Mouse (Mus musculus) heart, adult 2 months (tissue): ENCODE data around the gene Spcs3.

Source experiments
- CTCF ChIP-seq: fragments of 200-600 bp; IDR thresholded peaks from 2 replicates; pipeline ENCODE4 v1.8.1; 2022; ENCODE audit warnings: antibody characterized with exemption, mild to moderate bottlenecking, moderate library complexity
- EP300 ChIP-seq: fragments of 200-500 bp; IDR thresholded peaks from 2 replicates; pipeline ENCODE4 v1.6.1; 2011; ENCODE audit warnings: low read depth, low read length, control low read depth; ENCODE audit not compliant: insufficient read depth
- POLR2A ChIP-seq: fragments of 200-500 bp; IDR thresholded peaks from 2 replicates; pipeline ENCODE4 v1.6.1; 2011; ENCODE audit warnings: mild to moderate bottlenecking, low read depth, low read length, control low read depth; ENCODE audit not compliant: insufficient read depth

DNA sequence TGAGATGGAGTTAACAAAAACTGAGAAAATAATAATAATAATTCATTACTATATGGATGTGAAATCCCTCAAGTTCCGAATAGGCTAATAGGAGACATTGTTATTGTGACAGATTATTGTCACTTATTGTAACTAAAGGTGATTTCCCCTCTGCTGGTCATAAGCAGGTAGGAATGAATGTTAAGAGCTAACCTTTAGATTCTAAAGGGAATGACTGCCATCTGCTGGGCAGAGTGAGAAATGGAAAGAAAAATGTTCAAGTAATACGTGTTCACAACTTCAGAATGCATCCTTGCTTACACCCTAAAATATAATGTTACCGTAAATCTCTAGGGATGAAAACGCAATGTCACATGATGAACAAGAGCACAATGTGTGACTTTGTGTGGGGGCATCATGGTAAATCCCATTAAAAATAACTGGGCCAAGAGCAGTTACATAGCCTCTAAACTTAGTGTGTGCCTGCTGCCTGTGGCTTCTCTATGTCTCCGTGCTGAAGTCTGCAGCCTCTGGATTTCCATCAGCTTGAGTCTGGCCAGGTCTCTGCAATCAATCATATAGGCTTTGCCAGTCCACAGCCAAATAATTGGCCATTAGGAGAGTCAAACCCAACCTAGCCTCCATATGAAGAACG is 38.6 kb downstream of the Spcs3 start:
- no peak for TF ChIP-seq POLR2A
- peak; percentile 88 for TF ChIP-seq CTCF
- no peak for TF ChIP-seq EP300
